Mouse (Mus musculus) kidney, adult 2 months (tissue): ENCODE data around the gene Trp53bp2.

ENCODE experiments used
- CTCF ChIP-seq: fragments of 200-500 bp; conservative IDR thresholded peaks from 2 replicates; pipeline ENCODE4 v1.5.1; 2011; ENCODE audit warnings: low read depth, mild to moderate bottlenecking, control low read depth, low read length, moderate library complexity, mixed read lengths; ENCODE audit not compliant: insufficient read depth, insufficient read length
- POLR2A ChIP-seq: fragments of 200-500 bp; IDR thresholded peaks from one replicate; pipeline ENCODE4 v1.6.1; 2011; ENCODE audit warnings: low read depth, low read length, control low read depth

DNA sequence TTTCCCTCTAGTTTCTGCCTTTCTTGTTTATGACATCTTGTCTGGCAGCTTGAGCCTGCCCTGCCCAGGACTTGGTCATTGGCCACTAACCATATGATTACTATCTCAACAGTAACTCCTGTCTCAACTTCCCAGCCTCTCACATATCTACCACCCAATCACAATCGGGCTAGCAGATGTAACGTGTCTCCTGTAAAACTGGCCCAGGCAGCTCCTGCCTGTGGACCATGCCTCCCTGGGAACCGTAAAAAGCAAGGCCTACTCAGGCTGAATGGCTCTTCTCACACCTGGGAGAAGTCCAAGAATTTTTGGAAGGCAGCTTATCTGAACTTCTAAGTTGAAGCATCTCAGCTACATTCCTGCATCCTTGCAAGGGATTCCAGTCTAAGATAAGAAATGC, 10.2 kb upstream of the Trp53bp2 start:
- no peak for TF ChIP-seq CTCF
- TF ChIP-seq POLR2A: no peak
